Mouse (Mus musculus): ENCODE measurements around the gene Uba2. TPM values are rescaled to one million over a fixed set of nuclear protein-coding genes. Genes with fewer than 3 reads are reported as not detected.
"Not testable (repeated sequence)": the region's sequence is repeated elsewhere in the genome, so short reads cannot be mapped to it uniquely, and the experiment has no call there.

Uba2 gene
- 297 and 310 TPM in 2 replicates for polyA plus RNA-seq (2016; fragmentation: Nextera tagmentation; extraction: Ambion mirVana)

DNA sequence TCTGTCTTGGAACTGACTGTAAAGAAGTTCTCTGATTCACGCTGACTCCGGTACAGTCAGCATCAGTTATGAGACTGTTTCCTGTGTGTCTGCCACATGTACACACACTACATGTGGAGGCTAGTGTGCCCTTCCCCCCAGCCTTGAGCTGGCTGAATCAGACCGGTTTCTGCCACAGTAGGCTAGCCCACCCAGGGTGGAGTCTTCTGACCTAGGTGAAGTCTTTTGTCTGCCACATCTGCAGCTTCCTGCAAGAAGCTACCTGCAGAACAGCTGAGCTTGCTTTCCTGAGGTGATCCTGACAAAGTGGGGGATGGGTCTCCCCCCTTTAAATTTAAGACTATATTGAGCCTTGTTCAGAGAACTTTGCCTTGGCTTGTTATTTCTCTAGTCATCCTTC, at the start of gene Uba2:
Gene Uba2, minus strand, starts transcription at position 146 of the 400 bp plus-strand sequence.
- H3K9me3 ChIP-seq (replicated peaks): no peaks in the 10 kb centered on the region
- peak within 1 kb of the TSS; percentile 95 for H3K27ac ChIP-seq
- no peak for DNase-seq (ENCODE audit: low spot score)
- H3K36me3 ChIP-seq: peaks cover 21% of the 10 kb centered on the region
- H3K4me3 ChIP-seq: peak within 1 kb of the TSS; percentile 70
- H3K4me1 ChIP-seq: peaks cover 11% of the 10 kb centered on the region; the same call in 1 of the 2 replicates
- no peaks in the 10 kb centered on the region for H3K27me3 ChIP-seq (ENCODE audit: low read depth, poor library complexity, severe bottlenecking)
- WGBS: 84% methylated on average over 3 of the region's 3 CpGs

DNA sequence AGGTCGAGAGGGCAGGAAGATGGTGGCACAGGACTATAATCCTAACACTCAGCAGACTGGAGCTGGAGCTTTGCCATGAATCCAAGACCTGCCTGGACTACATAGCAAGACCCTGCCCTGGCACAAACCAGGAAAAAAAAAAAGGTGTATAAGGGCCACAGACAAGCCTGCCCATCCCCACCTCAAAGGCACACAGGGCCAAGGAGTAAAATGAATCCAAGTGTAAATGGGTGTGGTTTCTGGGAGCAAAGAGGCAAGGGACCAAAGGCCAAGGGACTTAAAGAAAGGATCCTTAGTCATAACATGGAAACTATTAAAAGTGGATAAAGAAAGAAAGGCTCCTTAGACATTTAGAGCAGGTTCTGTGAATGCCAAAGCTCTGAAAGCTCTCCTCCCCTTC, 49.1 kb upstream of the Uba2 start:
- H3K27me3 ChIP-seq (ENCODE audit: low read depth, poor library complexity, severe bottlenecking): no peaks in the 10 kb centered on the region
- H3K4me3 ChIP-seq: no peak overlapping the region
- H3K9me3 ChIP-seq (replicated peaks): no peaks in the 10 kb centered on the region
- 79% methylated on average over 1 of the region's 1 CpGs for WGBS
- H3K4me1 ChIP-seq: no peaks in the 10 kb centered on the region
- peaks cover 100% of the 10 kb centered on the region for H3K36me3 ChIP-seq
- H3K27ac ChIP-seq: no peak overlapping the region
- no peak for DNase-seq (ENCODE audit: low spot score)

DNA sequence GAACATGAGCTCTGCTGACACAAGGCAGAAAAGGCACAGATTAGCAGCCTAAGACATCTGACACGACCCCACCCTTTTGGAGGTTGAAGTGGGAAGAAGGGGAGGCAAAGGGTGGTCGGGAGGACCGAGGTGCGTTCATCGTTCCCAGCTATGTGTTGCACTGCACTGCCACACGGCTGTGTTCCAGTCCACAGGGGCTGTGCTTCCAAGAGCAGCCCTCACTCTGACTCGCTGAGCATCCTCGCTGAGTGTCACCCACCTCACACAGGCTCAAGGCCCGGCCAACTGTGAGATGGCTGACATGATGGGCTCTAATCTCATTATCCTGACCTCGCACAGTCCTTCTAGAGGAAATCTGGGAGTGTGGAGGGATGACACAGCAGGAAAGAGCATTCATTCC, 47.1 kb upstream of the Uba2 start:
- Histone ChIP-seq H3K9me3 (replicated peaks) (no peaks in the 10 kb centered on the region), H3K36me3 (peaks cover 100% of the 10 kb centered on the region), H3K27me3 (ENCODE audit: low read depth, poor library complexity, severe bottlenecking) (no peaks in the 10 kb centered on the region), H3K4me3 (no peak overlapping the region), H3K4me1 (no peaks in the 10 kb centered on the region), H3K27ac (no peak overlapping the region)
- DNase-seq (ENCODE audit: low spot score): no peak
- 95% methylated on average over 10 of the region's 10 CpGs for WGBS

DNA sequence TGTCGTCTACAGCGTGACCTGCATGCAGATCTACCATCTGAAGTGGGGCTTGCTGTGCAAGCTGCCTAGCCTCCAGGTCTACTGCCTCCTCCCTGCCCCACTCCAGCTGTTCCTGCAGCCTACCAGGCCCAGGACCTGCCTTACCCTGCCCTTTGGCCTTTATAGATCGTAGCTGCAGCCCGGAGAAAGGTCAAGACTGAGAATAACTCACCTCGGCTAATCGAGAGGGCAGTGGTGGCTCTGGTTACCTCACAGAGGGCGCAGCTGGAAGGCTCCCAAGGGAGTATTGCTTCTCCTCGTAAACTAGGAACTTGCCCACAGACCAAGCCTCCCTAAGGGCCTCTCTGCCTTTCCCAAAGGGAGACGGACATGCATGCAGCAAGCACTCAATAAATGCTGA, 46.1 kb upstream of the Uba2 start:
- Histone ChIP-seq H3K27ac (no peak overlapping the region), H3K9me3 (replicated peaks) (no peaks in the 10 kb centered on the region), H3K4me3 (no peak overlapping the region), H3K4me1 (no peaks in the 10 kb centered on the region), H3K36me3 (peaks cover 100% of the 10 kb centered on the region), H3K27me3 (ENCODE audit: low read depth, poor library complexity, severe bottlenecking) (no peaks in the 10 kb centered on the region)
- no peak for DNase-seq (ENCODE audit: low spot score)
- WGBS: 91% methylated on average over 9 of the region's 9 CpGs

DNA sequence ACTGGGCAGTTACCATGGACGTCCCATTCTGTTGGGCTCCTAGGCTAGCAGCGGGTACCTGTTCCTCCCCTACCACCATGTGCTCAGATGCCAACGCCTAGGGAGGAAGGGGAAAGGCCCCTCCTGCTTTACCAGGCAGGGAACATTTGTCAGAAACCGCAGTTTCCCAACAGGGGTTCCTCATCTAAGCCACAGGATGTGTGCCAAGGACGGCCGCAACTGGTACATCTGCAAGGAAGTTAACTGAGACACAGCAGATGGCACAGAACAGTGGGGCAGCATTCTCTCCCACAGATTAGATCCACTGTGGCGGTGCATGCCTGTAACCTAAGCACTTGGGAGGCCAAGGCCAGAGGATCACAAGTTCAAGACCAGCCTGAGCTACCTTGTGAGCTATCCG, 45.2 kb upstream of the Uba2 start:
- no peak overlapping the region for H3K27ac ChIP-seq
- H3K36me3 ChIP-seq: peaks cover 100% of the 10 kb centered on the region
- no peak for DNase-seq (ENCODE audit: low spot score)
- no peak overlapping the region for H3K4me3 ChIP-seq
- 95% methylated on average over 8 of the region's 8 CpGs for WGBS
- no peaks in the 10 kb centered on the region for H3K4me1 ChIP-seq
- H3K27me3 ChIP-seq (ENCODE audit: low read depth, poor library complexity, severe bottlenecking): no peaks in the 10 kb centered on the region
- no peaks in the 10 kb centered on the region for H3K9me3 ChIP-seq (replicated peaks)

DNA sequence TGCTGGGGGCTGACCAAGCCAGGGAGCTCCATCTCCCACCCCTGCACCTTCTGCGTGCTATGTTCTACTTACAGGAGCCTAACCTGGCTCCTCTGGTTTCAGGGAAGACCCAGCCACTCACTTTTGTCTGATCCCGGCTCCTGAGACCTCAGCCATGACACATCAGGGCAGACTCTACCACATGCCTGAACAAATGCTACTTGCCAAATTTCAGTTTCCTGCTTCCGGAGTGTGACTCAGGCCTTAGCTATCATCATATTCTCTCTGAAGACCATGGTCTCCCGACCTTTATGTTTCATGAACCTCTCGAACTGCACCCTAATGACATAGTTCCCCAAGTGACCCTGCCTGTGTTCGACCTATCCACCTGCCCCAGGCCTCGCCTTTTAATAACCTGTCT, 43.9 kb upstream of the Uba2 start:
- 90% methylated on average over 7 of the region's 7 CpGs for WGBS

DNA sequence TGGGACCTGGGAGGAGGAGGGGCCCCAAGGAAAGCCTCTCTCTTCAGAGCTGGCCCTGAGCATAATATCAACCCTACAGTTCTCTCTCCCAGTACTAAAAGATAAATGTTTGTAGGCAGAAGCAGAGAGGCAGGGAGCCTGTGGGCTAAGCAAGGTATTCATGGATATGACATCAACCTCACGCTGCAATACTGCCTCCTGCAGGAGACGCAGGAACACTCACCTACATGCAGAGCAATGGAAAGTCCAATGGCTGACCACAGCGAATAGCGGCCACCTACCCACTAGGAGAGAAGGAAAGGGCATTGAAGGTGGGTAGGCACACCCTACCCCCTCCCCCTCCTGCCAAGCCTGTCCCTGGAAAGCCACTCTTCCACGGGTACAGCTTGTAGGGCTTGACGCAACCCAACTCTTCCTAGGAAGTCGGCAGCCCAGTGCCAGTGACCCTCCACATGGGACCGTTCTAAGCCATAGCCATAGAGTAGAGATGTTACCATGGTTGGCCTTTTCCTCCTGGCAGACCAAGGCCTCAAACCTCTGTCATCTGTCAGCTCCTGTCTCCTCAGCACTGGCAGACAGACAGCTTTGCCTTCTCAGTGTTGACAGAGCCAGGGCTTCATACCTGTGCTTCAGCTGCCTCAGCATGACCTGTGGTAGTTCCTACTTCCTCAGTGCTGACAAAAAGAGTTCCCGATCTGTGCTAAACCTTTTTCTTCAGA, 38.8 kb upstream of the Uba2 start:
- Histone ChIP-seq H3K4me3 (no peak overlapping the region), H3K4me1 (no peaks in the 10 kb centered on the region), H3K27me3 (ENCODE audit: low read depth, poor library complexity, severe bottlenecking) (no peaks in the 10 kb centered on the region), H3K27ac (no peak overlapping the region), H3K9me3 (replicated peaks) (no peaks in the 10 kb centered on the region), H3K36me3 (peaks cover 100% of the 10 kb centered on the region)
- no peak for DNase-seq (ENCODE audit: low spot score)
- WGBS: 96% methylated on average over 9 of the region's 9 CpGs

More for the DNA sequence above, 43.9 kb upstream of the Uba2 start:
- H3K27me3 ChIP-seq (ENCODE audit: low read depth, poor library complexity, severe bottlenecking): no peaks in the 10 kb centered on the region
- no peak for DNase-seq (ENCODE audit: low spot score)
- H3K36me3 ChIP-seq: peaks cover 100% of the 10 kb centered on the region
- H3K9me3 ChIP-seq (replicated peaks): no peaks in the 10 kb centered on the region
- no peaks in the 10 kb centered on the region for H3K4me1 ChIP-seq
- H3K4me3 ChIP-seq: no peak overlapping the region
- H3K27ac ChIP-seq: no peak overlapping the region

DNA sequence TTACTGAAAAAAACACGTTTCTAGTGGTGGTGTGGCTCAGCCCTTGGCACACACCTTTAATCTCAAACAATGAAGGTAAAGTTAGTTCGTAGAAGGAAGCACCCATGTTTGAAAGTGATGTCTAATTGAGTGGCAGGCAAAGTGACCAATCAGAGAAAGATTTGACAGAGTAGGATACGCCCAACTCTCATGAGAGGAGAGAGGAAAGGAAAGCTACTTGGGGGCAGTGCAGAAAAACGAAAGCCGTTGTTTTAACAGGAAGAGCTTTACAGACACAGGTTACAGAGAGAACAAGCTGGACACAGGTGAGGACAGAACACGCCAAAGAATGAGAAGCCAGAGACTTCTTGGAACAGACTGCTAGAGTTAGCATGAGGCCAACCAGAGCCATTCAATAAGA, 36.9 kb upstream of the Uba2 start:
- no peaks in the 10 kb centered on the region for H3K27me3 ChIP-seq (ENCODE audit: low read depth, poor library complexity, severe bottlenecking)
- peaks cover 100% of the 10 kb centered on the region for H3K36me3 ChIP-seq

DNA sequence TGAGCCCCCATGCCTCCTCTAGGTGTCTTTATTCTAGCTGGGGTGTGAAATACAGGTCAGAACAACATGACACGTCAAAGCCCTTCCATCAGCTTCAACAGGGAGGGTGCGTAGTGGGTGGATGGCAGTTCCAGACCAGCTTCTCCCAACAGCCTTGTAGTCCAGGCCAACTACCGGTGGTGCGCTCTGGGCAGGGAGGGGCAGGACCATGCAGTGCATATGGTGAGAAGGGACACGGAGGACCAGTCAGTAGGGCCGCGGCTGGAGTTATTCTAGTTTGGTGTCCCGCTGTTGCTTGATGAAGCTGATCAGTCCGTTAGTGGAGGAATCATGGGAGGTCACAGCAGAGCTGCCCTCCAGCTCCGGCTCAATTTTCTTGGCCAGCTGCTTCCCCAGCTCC, 32.7 kb upstream of the Uba2 start:
- not testable (repeated sequence) for H3K4me1 ChIP-seq; H3K27ac ChIP-seq; DNase-seq (ENCODE audit: low spot score); H3K27me3 ChIP-seq (ENCODE audit: low read depth, poor library complexity, severe bottlenecking); H3K9me3 ChIP-seq (replicated peaks); H3K4me3 ChIP-seq
- peaks cover 69% of the 10 kb centered on the region for H3K36me3 ChIP-seq
- WGBS: 94% methylated on average over 10 of the region's 10 CpGs

More for the DNA sequence above, 36.9 kb upstream of the Uba2 start:
- Histone ChIP-seq H3K4me3 (no peak overlapping the region), H3K9me3 (replicated peaks) (no peaks in the 10 kb centered on the region), H3K4me1 (no peaks in the 10 kb centered on the region), H3K27ac (no peak overlapping the region)
- WGBS: 94% methylated on average over 6 of the region's 6 CpGs
- DNase-seq (ENCODE audit: low spot score): no peak

DNA sequence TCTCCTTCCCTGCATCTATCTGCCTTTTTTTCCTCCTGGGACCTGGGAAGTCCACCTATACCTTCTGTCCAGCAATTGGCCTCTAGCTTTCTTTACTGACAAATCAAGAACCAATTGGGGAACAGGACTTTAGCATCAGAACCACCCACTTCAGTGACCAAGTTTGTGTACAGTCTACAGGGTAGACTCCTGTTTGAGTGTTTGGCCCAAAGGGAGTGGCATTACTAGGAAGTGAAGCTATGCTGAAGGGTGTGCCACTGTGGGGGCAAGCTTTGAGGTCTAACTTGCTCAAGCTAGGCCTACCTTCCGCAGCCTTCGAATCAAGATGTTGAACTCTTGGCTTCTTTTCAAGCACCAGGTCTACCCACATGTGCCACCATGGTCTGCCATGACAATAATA, 31.4 kb upstream of the Uba2 start:
- 97% methylated on average over 2 of the region's 2 CpGs for WGBS
- no peak for DNase-seq (ENCODE audit: low spot score)
- Histone ChIP-seq H3K36me3 (peaks cover 56% of the 10 kb centered on the region), H3K4me3 (no peak overlapping the region), H3K27me3 (ENCODE audit: low read depth, poor library complexity, severe bottlenecking) (no peaks in the 10 kb centered on the region), H3K9me3 (replicated peaks) (no peaks in the 10 kb centered on the region), H3K27ac (no peak overlapping the region), H3K4me1 (no peaks in the 10 kb centered on the region)

DNA sequence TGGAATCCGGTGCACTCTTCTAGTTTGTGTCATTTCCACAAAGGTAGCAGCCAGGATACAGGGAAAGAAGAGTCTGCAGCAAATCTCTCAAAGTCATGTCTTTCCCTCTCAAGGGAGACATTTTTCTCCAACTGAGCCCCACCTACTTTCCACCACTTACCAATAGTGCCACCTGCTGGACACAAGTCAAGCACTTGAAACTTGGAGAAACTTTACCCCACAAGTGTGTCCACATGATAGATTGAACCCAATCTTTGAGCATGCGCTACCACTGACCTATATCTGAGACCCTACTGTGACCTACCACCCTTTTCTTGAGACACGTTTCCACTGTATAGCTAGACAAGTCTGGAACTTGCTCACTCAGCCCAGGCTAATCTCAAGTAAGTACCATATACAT, 28.9 kb upstream of the Uba2 start:
- DNase-seq (ENCODE audit: low spot score): no peak
- no peak overlapping the region for H3K4me3 ChIP-seq
- WGBS: 58% methylated on average over 3 of the region's 3 CpGs
- H3K27me3 ChIP-seq (ENCODE audit: low read depth, poor library complexity, severe bottlenecking): no peaks in the 10 kb centered on the region
- H3K27ac ChIP-seq: no peak overlapping the region
- no peaks in the 10 kb centered on the region for H3K9me3 ChIP-seq (replicated peaks)
- peaks cover 41% of the 10 kb centered on the region for H3K36me3 ChIP-seq
- peaks cover 5% of the 10 kb centered on the region for H3K4me1 ChIP-seq

DNA sequence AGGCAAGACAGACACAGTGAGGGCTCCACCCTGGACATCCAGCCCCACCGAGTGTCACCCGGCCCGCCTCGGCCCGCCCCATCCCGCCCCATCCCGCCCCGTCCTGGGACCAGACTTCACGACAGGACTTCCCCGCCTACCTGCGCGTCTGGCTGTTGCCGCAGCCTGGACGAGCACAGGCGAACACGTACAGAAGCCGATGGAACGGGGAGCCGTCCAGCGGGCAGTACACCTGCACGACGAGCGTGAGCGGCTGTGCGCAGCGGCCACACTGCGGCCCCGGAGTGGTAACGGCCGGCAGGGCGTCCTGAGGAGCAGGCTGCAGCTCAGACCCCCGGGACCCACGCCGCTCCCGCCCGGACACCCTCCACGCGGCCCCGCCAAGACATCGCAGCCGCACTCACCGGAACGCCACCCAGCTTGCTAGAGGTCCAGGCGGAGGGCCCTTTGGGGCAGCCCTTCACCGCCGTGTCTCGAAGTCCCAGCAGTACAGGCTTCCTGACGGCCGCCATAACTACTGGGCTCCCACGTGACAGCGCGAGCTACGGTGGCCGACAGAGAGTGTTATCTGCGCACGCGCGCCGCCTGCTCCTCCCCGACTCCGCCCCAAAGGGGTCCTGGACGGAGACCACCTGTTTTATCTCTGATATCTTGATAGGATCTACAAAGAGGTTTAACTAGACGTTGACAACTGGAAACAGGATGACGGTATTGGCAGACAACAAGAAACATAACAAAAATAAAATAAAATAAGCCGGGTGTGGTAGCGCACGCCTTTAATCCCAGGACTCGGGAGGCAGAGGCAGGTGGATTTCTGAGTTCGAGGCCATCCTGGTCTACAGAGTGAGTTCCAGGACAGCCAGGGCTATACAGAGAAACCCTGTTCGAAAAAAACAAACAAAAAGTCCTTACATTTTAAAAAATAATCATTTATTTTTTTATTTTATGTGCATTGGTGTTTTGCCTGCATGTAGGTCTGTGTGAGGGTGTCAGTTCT, 27.0 kb upstream of the Uba2 start, which contains the start of gene Pdcd2l:
Gene Pdcd2l, minus strand, starts transcription at position 530 of the 997 bp plus-strand sequence.
- Histone ChIP-seq H3K27me3 (ENCODE audit: low read depth, poor library complexity, severe bottlenecking) (no peaks in the 10 kb centered on the region), H3K9me3 (replicated peaks) (no peaks in the 10 kb centered on the region), H3K27ac (peak within 1 kb of the TSS; percentile 90), H3K4me1 (peaks cover 5% of the 10 kb centered on the region), H3K36me3 (peaks cover 39% of the 10 kb centered on the region), H3K4me3 (peak within 1 kb of the TSS; percentile 98)
- WGBS: 3% methylated on average over 70 of the region's 70 CpGs
- peak; percentile 98 for DNase-seq (ENCODE audit: low spot score)

DNA sequence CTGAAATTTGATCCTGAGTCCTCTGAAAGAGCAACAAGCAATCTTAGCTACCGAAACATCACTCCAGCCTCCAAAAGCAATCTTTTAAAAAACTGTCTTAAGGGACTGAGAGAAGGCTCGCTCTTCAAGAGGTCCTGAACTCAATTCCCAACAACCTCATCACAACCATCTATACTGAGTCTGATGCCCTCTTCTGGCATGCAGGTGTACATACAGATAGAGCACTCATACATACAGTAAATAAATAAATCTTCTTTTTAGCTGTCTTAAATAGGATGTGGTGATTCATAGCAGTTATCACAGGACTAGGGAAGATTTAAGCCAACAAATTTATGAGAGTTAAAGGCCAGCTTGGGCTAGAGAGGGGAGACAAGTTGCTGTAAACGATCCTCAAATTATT, 26.2 kb upstream of the Uba2 start:
- peaks cover 5% of the 10 kb centered on the region for H3K4me1 ChIP-seq
- peaks cover 35% of the 10 kb centered on the region for H3K36me3 ChIP-seq
- WGBS: 52% methylated on average over 3 of the region's 3 CpGs
- peak overlapping the region; percentile 90 for H3K27ac ChIP-seq
- H3K9me3 ChIP-seq (replicated peaks): no peaks in the 10 kb centered on the region
- peak overlapping the region; percentile 98 for H3K4me3 ChIP-seq
- no peak for DNase-seq (ENCODE audit: low spot score)
- no peaks in the 10 kb centered on the region for H3K27me3 ChIP-seq (ENCODE audit: low read depth, poor library complexity, severe bottlenecking)
